Mouse (Mus musculus) natural killer cell, adult 2 months (primary cell): ENCODE results near the gene Thsd1.
"Not testable (repeated sequence)": the region's sequence is repeated elsewhere in the genome, so short reads cannot be mapped to it uniquely, and the experiment has no call there.

Source experiments
- DNase-seq, 2 experiments: peaks; one replicate each; pipeline ENCODE4 v3.0.0; 2022; ENCODE audit warnings: low spot score in 2 of 2

Gene Thsd1

GRCm38 (mm10) chr8:22264787-22265186, 37.7 kb downstream of the Thsd1 start:
- DNase-seq, result no peak

- no peak for DNase-seq
These were observed 38.1 kb downstream of the Thsd1 start for GRCm38 (mm10) chr8:22265194-22265593.

- no peak for DNase-seq
These were observed 39.7 kb downstream of the Thsd1 start for GRCm38 (mm10) chr8:22266809-22267208.

- no peak for DNase-seq
These were observed 46.0 kb downstream of the Thsd1 start for GRCm38 (mm10) chr8:22273142-22273541.

- no peak for DNase-seq
These were observed 47.5 kb downstream of the Thsd1 start for GRCm38 (mm10) chr8:22274641-22275040.

GRCm38 (mm10) chr8:22282999-22283491, 55.9 kb downstream of the Thsd1 start, which contains the start of gene Tpte:
Gene Tpte (plus strand): TSS chr8:22283441.
- DNase-seq, result no peak

GRCm38 (mm10) chr8:22302326-22302725, 75.2 kb downstream of the Thsd1 start:
- DNase-seq, result no peak

- no peak for DNase-seq
These were observed 75.8 kb downstream of the Thsd1 start for GRCm38 (mm10) chr8:22302896-22303306.

- not testable (repeated sequence) for DNase-seq
These were observed 76.9 kb downstream of the Thsd1 start for GRCm38 (mm10) chr8:22304045-22304444.

GRCm38 (mm10) chr8:22306999-22307398, 79.9 kb downstream of the Thsd1 start:
- no peak for DNase-seq
